Mouse (Mus musculus) stomach, embryonic 15.5 days (tissue): ENCODE measurements around the gene Zic3. TPM values are rescaled to one million over a fixed set of nuclear protein-coding genes. Genes with fewer than 3 reads are reported as not detected.

ENCODE experiments used
- ATAC-seq: fragments of 200-750 bp; cut with Nextera tagmentation; 2 replicates; pipeline ENCODE4 v1.8.0; 2017; ENCODE audit warnings: low read depth, moderate number of reproducible peaks, moderate TSS enrichment; ENCODE audit not compliant: insufficient read depth, low FRiP score
- H3K27ac ChIP-seq: fragments of 300-500 bp; sonication (generic); 2 replicates; pipeline ENCODE4 v1.5.1; 2015; ENCODE audit warnings: mild to moderate bottlenecking, inconsistent platforms
- H3K27me3 ChIP-seq: fragments of 300-500 bp; sonication (generic); replicated peaks from 2 replicates; pipeline ENCODE4 v1.6.1; 2015; ENCODE audit warnings: inconsistent platforms
- H3K36me3 ChIP-seq: fragments of 300-500 bp; sonication (generic); 2 replicates; pipeline ENCODE4 v1.6.1; 2015; ENCODE audit warnings: inconsistent platforms
- H3K4me1 ChIP-seq: fragments of 300-500 bp; sonication (generic); 2 replicates; pipeline ENCODE4 v1.6.1; 2015; ENCODE audit warnings: inconsistent platforms
- H3K4me2 ChIP-seq: fragments of 300-500 bp; sonication (generic); 2 replicates; pipeline ENCODE4 v1.6.1; 2015; ENCODE audit warnings: mild to moderate bottlenecking, inconsistent platforms
- H3K4me3 ChIP-seq: fragments of 300-500 bp; sonication (generic); replicated peaks from 2 replicates; pipeline ENCODE4 v1.5.1; 2015; ENCODE audit warnings: inconsistent platforms
- H3K9ac ChIP-seq: fragments of 300-500 bp; sonication (generic); 2 replicates; pipeline ENCODE4 v1.6.1; 2015; ENCODE audit warnings: inconsistent platforms
- H3K9me3 ChIP-seq: fragments of 300-500 bp; sonication (generic); 2 replicates; pipeline ENCODE4 v1.6.1; 2016; ENCODE audit warnings: inconsistent platforms
- WGBS: fragments of 180-500 bp; shearing (Covaris S2); methylation state at CpG from one replicate; pipeline ENCODE4 v1.1.7; 2015; 5-methylcytosine and 5-hydroxymethylcytosine counted together
- polyA plus RNA-seq: library from polyadenylated mRNA; unstranded; fragments of >200 nt; fragmentation: Nextera tagmentation; extraction: Ambion mirVana; gene quantifications from 2 replicates; pipeline ENCODE4 v1.2.1, GENCODE M21; 2015

Zic3 gene
- polyA plus RNA-seq, 1 experiment from 2014 or later: 0.05 TPM

DNA sequence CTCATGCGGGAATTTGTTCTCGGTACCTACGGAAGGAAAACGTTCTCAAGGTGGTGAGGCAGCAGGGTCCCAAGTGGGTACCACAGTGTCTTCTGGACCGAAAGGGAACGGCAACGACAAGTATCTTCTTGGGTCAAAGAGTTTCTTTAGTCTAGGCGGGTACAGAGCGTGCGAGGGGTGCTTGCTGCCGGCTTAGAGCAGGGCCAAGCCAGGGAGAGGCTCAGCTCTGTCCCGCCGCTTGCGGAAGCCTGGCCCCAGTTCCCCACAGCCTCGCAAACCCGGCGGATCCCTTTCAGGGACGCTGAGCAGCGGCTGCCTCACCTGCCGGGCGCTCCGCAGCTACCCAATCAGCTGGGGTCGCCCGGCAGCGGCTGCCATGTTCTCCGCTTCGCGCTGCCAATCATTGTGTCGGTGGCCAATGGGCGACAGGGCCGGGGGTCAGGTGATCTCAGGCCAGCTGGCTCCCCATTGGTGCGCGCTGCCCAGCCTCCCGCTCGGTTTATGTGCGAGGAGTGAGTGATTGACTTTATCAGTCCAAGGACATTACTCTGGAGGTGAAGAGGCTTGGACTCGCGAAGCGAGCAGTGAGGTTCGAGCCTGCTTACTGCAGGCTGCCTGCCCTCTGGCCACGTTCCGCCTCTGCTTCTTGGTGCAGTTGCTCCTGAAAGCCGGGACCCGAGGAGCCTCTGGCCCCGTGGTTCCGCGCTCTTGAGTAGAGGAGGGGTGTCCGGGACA lies 7.8 kb downstream of the Zic3 start:
- Histone ChIP-seq H3K4me2 (peak overlapping the region; percentile 58), H3K27ac (no peak overlapping the region), H3K4me1 (0 out of 2 replicates have a peak, but pooled peaks cover 10% of the 10 kb centered on the region), H3K9ac (no peak overlapping the region), H3K27me3 (peaks cover 40% of the 10 kb centered on the region), H3K36me3 (no peaks in the 10 kb centered on the region), H3K9me3 (no peaks in the 10 kb centered on the region), H3K4me3 (peak overlapping the region; percentile 30)
- WGBS: 18% methylated on average over 48 of the region's 48 CpGs
- ATAC-seq: peak; percentile 85; the same call in 1 of the 2 replicates

GRCm38 (mm10) chrX:58030835-58031670 lies 8.6 kb downstream of the Zic3 start:
- no peak overlapping the region for H3K27ac ChIP-seq

GRCm38 (mm10) chrX:58031671-58032605 lies 9.4 kb downstream of the Zic3 start:
- no peak for ATAC-seq
- H3K27me3 ChIP-seq: peaks cover 40% of the 10 kb centered on the region
- H3K4me3 ChIP-seq: peak overlapping the region; percentile 30; the same call in 1 of the 2 replicates
- no peaks in the 10 kb centered on the region for H3K36me3 ChIP-seq
- H3K4me2 ChIP-seq: peak overlapping the region; percentile 58
- H3K9me3 ChIP-seq: no peaks in the 10 kb centered on the region
- no peak overlapping the region for H3K9ac ChIP-seq
- H3K27ac ChIP-seq: no peak overlapping the region
- H3K4me1 ChIP-seq: 0 out of 2 replicates have a peak, but pooled peaks cover 10% of the 10 kb centered on the region
- WGBS: 21% methylated on average over 56 of the region's 56 CpGs

More at GRCm38 (mm10) chrX:58030835-58031670, 8.6 kb downstream of the Zic3 start:
- ATAC-seq: no peak
- Histone ChIP-seq H3K9me3 (no peaks in the 10 kb centered on the region), H3K9ac (no peak overlapping the region), H3K4me3 (peak overlapping the region; percentile 30; the same call in 1 of the 2 replicates), H3K4me1 (0 out of 2 replicates have a peak, but pooled peaks cover 10% of the 10 kb centered on the region), H3K27me3 (peaks cover 40% of the 10 kb centered on the region), H3K4me2 (peak overlapping the region; percentile 58), H3K36me3 (no peaks in the 10 kb centered on the region)
- 17% methylated on average over 53 of the region's 56 CpGs for WGBS

DNA sequence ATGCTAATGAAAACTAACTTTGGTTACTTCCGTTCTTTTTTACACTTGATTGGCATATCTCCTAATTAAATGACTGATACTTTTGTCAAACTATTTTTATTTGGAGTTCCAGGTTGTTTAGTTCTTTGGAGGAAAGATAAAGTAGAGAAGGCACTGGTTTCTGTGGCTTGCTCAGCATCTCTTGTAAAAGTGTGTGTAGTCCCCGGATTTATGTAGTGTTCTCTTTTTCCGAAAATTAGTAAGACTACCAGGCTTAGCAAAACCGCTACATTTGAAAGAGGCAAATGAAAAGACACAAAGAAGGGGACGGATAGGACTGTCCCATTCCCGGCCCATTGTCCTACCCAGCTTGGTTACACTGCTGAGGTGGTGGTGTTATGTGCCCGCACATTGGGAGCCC lies 10.1 kb downstream of the Zic3 start:
- Histone ChIP-seq H3K27ac (no peak overlapping the region), H3K9ac (no peak overlapping the region), H3K4me3 (no peak overlapping the region), H3K9me3 (no peaks in the 10 kb centered on the region), H3K36me3 (no peaks in the 10 kb centered on the region), H3K4me2 (no peak overlapping the region), H3K27me3 (peaks cover 39% of the 10 kb centered on the region), H3K4me1 (0 out of 2 replicates have a peak, but pooled peaks cover 10% of the 10 kb centered on the region)
- WGBS: 17% methylated on average over 7 of the region's 7 CpGs
- no peak for ATAC-seq

- no peaks in the 10 kb centered on the region for H3K9me3 ChIP-seq
- H3K36me3 ChIP-seq: no peaks in the 10 kb centered on the region
- no peak overlapping the region for H3K4me3 ChIP-seq
- ATAC-seq: no peak
- WGBS: 13% methylated on average over 22 of the region's 22 CpGs
- H3K27me3 ChIP-seq: peaks cover 40% of the 10 kb centered on the region
- H3K27ac ChIP-seq: no peak overlapping the region
- no peak overlapping the region for H3K9ac ChIP-seq
- 0 out of 2 replicates have a peak, but pooled peaks cover 10% of the 10 kb centered on the region for H3K4me1 ChIP-seq
- H3K4me2 ChIP-seq: no peak overlapping the region
Measured at GRCm38 (mm10) chrX:58033521-58033920, 11.0 kb downstream of the Zic3 start.

DNA sequence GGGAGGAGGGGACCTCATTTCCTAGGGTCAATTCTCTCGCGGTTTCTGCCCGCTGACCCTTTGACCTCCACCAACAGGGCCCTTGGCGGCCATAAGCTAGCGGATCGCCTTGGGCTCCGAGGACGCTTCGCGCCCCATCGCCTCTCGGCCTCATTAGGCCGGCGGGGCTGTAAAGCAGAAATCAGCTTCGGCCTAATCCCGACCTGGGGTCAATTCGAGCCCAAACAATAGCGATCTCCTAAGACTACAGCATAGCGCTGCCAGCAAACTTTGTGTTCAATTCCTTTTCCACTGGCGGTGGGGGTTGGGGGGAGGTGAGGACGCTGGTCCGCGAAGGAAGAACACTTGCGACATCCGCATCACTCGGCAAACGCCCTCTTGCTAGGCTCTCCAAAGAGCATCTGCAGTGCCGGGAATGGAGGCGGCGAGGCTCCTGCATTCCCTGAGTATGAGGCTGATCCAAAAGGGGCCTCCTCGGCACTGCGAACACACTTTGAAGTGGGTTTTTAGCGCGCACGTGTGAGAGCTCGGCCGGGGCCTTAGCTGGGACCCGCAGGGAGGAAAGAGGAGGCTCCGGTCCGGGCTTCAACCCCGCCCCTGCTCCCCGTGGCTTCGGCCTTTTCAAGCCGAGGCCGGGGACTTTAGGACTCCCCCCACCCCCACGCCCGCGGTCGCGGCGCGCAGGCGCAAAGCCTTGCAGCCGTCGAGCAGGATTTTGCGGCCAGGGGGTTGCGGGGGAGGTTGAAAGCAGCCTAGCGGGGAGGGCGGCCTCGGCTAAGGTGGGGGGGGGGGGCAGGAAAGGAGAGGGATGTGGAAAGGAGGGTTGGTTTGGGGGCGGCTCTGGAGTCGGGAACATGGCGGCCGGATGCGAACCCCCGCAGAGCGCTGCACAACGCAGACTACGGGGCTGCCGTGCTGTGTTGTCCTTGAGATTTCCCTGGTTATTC lies 15.8 kb downstream of the Zic3 start:
- WGBS: 22% methylated on average over 60 of the region's 70 CpGs
- no peaks in the 10 kb centered on the region for H3K9me3 ChIP-seq
- peaks cover 27% of the 10 kb centered on the region for H3K27me3 ChIP-seq
- no peak for ATAC-seq
- peak overlapping the region; percentile 31 for H3K4me3 ChIP-seq
- H3K27ac ChIP-seq: no peak overlapping the region
- no peaks in the 10 kb centered on the region for H3K4me1 ChIP-seq
- no peak overlapping the region for H3K9ac ChIP-seq
- peak overlapping the region; percentile 46 for H3K4me2 ChIP-seq
- H3K36me3 ChIP-seq: no peaks in the 10 kb centered on the region

GRCm38 (mm10) chrX:58039703-58040102 lies 17.2 kb downstream of the Zic3 start:
- 30% methylated on average over 4 of the region's 4 CpGs for WGBS
- Histone ChIP-seq H3K9me3 (no peaks in the 10 kb centered on the region), H3K4me3 (no peak overlapping the region), H3K4me1 (no peaks in the 10 kb centered on the region), H3K4me2 (no peak overlapping the region), H3K9ac (no peak overlapping the region), H3K36me3 (no peaks in the 10 kb centered on the region), H3K27me3 (peaks cover 20% of the 10 kb centered on the region), H3K27ac (no peak overlapping the region)
- ATAC-seq: no peak

GRCm38 (mm10) chrX:58041865-58042264 lies 19.4 kb downstream of the Zic3 start:
- Histone ChIP-seq H3K4me1 (no peaks in the 10 kb centered on the region), H3K9me3 (no peaks in the 10 kb centered on the region), H3K9ac (no peak overlapping the region), H3K4me2 (no peak overlapping the region), H3K36me3 (no peaks in the 10 kb centered on the region), H3K4me3 (no peak overlapping the region), H3K27ac (no peak overlapping the region), H3K27me3 (peaks cover 20% of the 10 kb centered on the region)
- 54% methylated on average over 3 of the region's 3 CpGs for WGBS
- ATAC-seq: no peak

- 69% methylated on average over 4 of the region's 4 CpGs for WGBS
- H3K9me3 ChIP-seq: no peaks in the 10 kb centered on the region
- no peaks in the 10 kb centered on the region for H3K4me1 ChIP-seq
- H3K4me2 ChIP-seq: no peak overlapping the region
- H3K36me3 ChIP-seq: no peaks in the 10 kb centered on the region
- no peak overlapping the region for H3K4me3 ChIP-seq
- no peak overlapping the region for H3K9ac ChIP-seq
- H3K27ac ChIP-seq: no peak overlapping the region
- peaks cover 18% of the 10 kb centered on the region for H3K27me3 ChIP-seq
- no peak for ATAC-seq
Measured at GRCm38 (mm10) chrX:58042512-58042911, 20.0 kb downstream of the Zic3 start.
